Mouse (Mus musculus) fat pad, adult 2 months (tissue): ENCODE measurements at regions not wholly inside any gene's neighbourhood (a gene's known extent, or its start where the extent isn't known, plus 50 kb on each side); places are given as distances from the start of the nearest gene placed in this dataset.
A peak's percentile ranks its signal among the peaks of the same experiment; 100 is the strongest.
"Not testable (repeated sequence)": the region's sequence is repeated elsewhere in the genome, so short reads cannot be mapped to it uniquely, and the experiment has no call there.

Source experiments
- DNase-seq: peaks from one replicate; pipeline ENCODE4 v3.0.0-alpha.2; 2011; ENCODE audit warnings: low read depth, low spot score; ENCODE audit errors: extremely low read depth

GRCm38 (mm10) chr9:53045788-53046187 is 202.1 kb downstream of the Ddx10 start:
- DNase-seq: no peak

- no peak for DNase-seq
Measured at GRCm38 (mm10) chr9:53033797-53034196, 214.1 kb downstream of the Ddx10 start.

GRCm38 (mm10) chr9:53022096-53022495 is 225.8 kb downstream of the Ddx10 start:
- DNase-seq: no peak

- DNase-seq: no peak
Measured at GRCm38 (mm10) chr9:53010741-53011140, 237.1 kb downstream of the Ddx10 start.

GRCm38 (mm10) chr9:53007395-53007794 is 240.5 kb downstream of the Ddx10 start:
- DNase-seq: no peak

- no peak for DNase-seq
Measured at GRCm38 (mm10) chr9:53006085-53006484, 241.8 kb downstream of the Ddx10 start.

- peak; percentile 1 for DNase-seq
Measured at GRCm38 (mm10) chr9:53004253-53004978, 243.4 kb downstream of the Ddx10 start.

GRCm38 (mm10) chr9:52976041-52976440 is 271.8 kb downstream of the Ddx10 start:
- DNase-seq: no peak

GRCm38 (mm10) chr9:52965631-52966030 is 282.2 kb downstream of the Ddx10 start:
- DNase-seq: no peak

GRCm38 (mm10) chr9:52959668-52960067 is 280.1 kb upstream of the AI593442 start:
- no peak for DNase-seq

- no peak for DNase-seq
Measured at GRCm38 (mm10) chr9:52957245-52957644, 277.7 kb upstream of the AI593442 start.

GRCm38 (mm10) chr9:52944081-52944480 is 264.5 kb upstream of the AI593442 start:
- DNase-seq: no peak

GRCm38 (mm10) chr9:52941637-52941983 is 262.0 kb upstream of the AI593442 start:
- DNase-seq: no peak

GRCm38 (mm10) chr9:52940964-52941636 is 261.5 kb upstream of the AI593442 start:
- DNase-seq: no peak

- DNase-seq: no peak
Measured at GRCm38 (mm10) chr9:52935082-52935481, 255.5 kb upstream of the AI593442 start.

GRCm38 (mm10) chr9:52917516-52917915 is 237.9 kb upstream of the AI593442 start:
- DNase-seq: no peak

GRCm38 (mm10) chr9:52888653-52889052 is 209.1 kb upstream of the AI593442 start:
- DNase-seq: not testable (repeated sequence)

- not testable (repeated sequence) for DNase-seq
Measured at GRCm38 (mm10) chr9:52887997-52888396, 208.4 kb upstream of the AI593442 start.

GRCm38 (mm10) chr9:52867236-52867635 is 187.7 kb upstream of the AI593442 start:
- no peak for DNase-seq

- no peak for DNase-seq
Measured at GRCm38 (mm10) chr9:52860327-52860726, 180.7 kb upstream of the AI593442 start.

GRCm38 (mm10) chr9:52858411-52858810 is 178.8 kb upstream of the AI593442 start:
- no peak for DNase-seq

GRCm38 (mm10) chr9:52853338-52853737 is 173.8 kb upstream of the AI593442 start:
- no peak for DNase-seq

GRCm38 (mm10) chr9:52850552-52850951 is 171.0 kb upstream of the AI593442 start:
- DNase-seq: no peak
